In genomic region chr19:37239096-37239495, GRCm38 (mm10) we compare ENCODE assay signal across 9 mouse cellular contexts. TPM values are rescaled to one million over a fixed set of nuclear protein-coding genes. Genes with fewer than 3 reads are reported as not detected.
A peak's percentile ranks its signal among the peaks of the same experiment; 100 is the strongest.
DNase-seq lines count a peak whose midpoint lies in the region; ATAC-seq and TF ChIP-seq lines count a peak whose summit lies in the region.
"Had no signal": no experiment of that assay in that cellular context is flagged by ENCODE, and none has a peak within 500 bp of the region (broad histone marks: within the 10 kb centered on the region; RNA-seq: fewer than 3 reads in every experiment).

No protein-coding gene starts in this region.

- H3K4me3 ChIP-seq in lung, embryonic 14.5 days (ENCODE audit: low read depth, low read length): no peak overlapping the region
- H3K4me3 ChIP-seq in gastrocnemius, adult 2 months: no peak overlapping the region
- H3K4me3 ChIP-seq: lung, embryonic 15.5 days had no signal

- intact Hi-C loops in gastrocnemius, adult 2 months (cut with DNase I): no loop called here

- no peaks in the 10 kb centered on the region for H3K36me3 ChIP-seq in lung, embryonic 14.5 days (ENCODE audit: insufficient read depth)
- H3K36me3 ChIP-seq: lung, embryonic 15.5 days had no signal

- no peaks in the 10 kb centered on the region for H3K9me3 ChIP-seq in lung, embryonic 14.5 days (ENCODE audit: low read depth, low read length)
- H3K9me3 ChIP-seq: lung, embryonic 15.5 days had no signal

- peaks cover 15% of the 10 kb centered on the region for H3K27me3 ChIP-seq in lung, embryonic 14.5 days (ENCODE audit: insufficient read depth, low read length)

- 19% methylated on average over 4 of the region's 4 CpGs for WGBS in lung, embryonic 14.5 days

- H3K9ac ChIP-seq in lung, embryonic 14.5 days: no peak overlapping the region
- H3K9ac ChIP-seq: lung, embryonic 15.5 days had no signal

- ATAC-seq in CD4-positive, CD25-positive, alpha-beta regulatory T cell, adult 4 months: no peak
- ATAC-seq in lung, embryonic 14.5 days (ENCODE audit: insufficient read depth): no peak; the same call in 1 of the 2 replicates

- no peak for TF ChIP-seq CTCF in lung, embryonic 14.5 days (IDR thresholded peaks at IDR 0.05; ENCODE audit: low read depth)
- TF ChIP-seq CTCF in gastrocnemius, adult 2 months (IDR thresholded peaks at IDR 0.05): no peak

- no peak overlapping the region for H3K4me2 ChIP-seq in lung, embryonic 14.5 days
- H3K4me2 ChIP-seq: lung, embryonic 15.5 days had no signal

- no peaks in the 10 kb centered on the region for H3K4me1 ChIP-seq in lung, embryonic 14.5 days (ENCODE audit: insufficient read depth)

- peak; percentile 7 for DNase-seq in CD4-positive, CD25-positive, alpha-beta regulatory T cell, adult 2 months (ENCODE audit: low read depth, low spot score)
- peak; percentile 88 for DNase-seq in lung, embryonic 14.5 days
- no peak for DNase-seq in lung, postnatal 25 days (ENCODE audit: low spot score)
- peak; percentile 21 for DNase-seq in embryo, embryonic 9.5 days (ENCODE audit: extremely low spot score)
- peak; percentile 78 for DNase-seq in mesoderm, embryonic 11.5 days (ENCODE audit: low read depth, low spot score)
- no peak for DNase-seq in layer of hippocampus, adult 11-12 months (ENCODE audit: low spot score)
- no peak for DNase-seq in gastrocnemius, adult 2 months

- no peak overlapping the region for H3K27ac ChIP-seq in lung, embryonic 14.5 days (ENCODE audit: low read depth)
- no peak overlapping the region for H3K27ac ChIP-seq in gastrocnemius, adult 2 months
- H3K27ac ChIP-seq: lung, embryonic 15.5 days had no signal

RNA-seq across cellular contexts. Expression of gene Cpeb3, which starts 30.7 kb away (rescaled TPM):
- not detected for polyA plus RNA-seq in CD4-positive, CD25-positive, alpha-beta regulatory T cell, adult 4 months (2017; shearing (Covaris generic))
- polyA plus RNA-seq in lung, embryonic 14.5 days (2014; fragmentation: Nextera tagmentation; extraction: Ambion mirVana): 0.63 and 0.95 TPM in 2 replicates
- total RNA-seq in gastrocnemius, adult 2 months (2021): 10 to 100 TPM; 56.0 to 64.8 TPM

RNA-seq across cellular contexts. Expression of gene March5, which starts 31.8 kb away (rescaled TPM):
- polyA plus RNA-seq in CD4-positive, CD25-positive, alpha-beta regulatory T cell, adult 4 months (2017; shearing (Covaris generic)): 10 to 100 TPM in 1 of 2 experiments, 1 to 10 TPM in 1; 6.6 to 14.5 TPM
- polyA plus RNA-seq in lung, embryonic 14.5 days (2014; fragmentation: Nextera tagmentation; extraction: Ambion mirVana): 113 and 114 TPM in 2 replicates
- total RNA-seq in gastrocnemius, adult 2 months (2021): 10 to 100 TPM; 72.5 to 84.7 TPM

Comparison
In these comparisons a context has a peak if more than half of its experiments do, and no peak if none do; other contexts are left out.
1. DNase-seq: peak in CD4-positive, CD25-positive, alpha-beta regulatory T cell, adult 2 months (single experiment), lung, embryonic 14.5 days (single experiment), embryo, embryonic 9.5 days (single experiment) and mesoderm, embryonic 11.5 days (single experiment); none in lung, postnatal 25 days (single experiment), layer of hippocampus, adult 11-12 months (single experiment) and gastrocnemius, adult 2 months (single experiment).